Mouse (Mus musculus): ENCODE data around the gene Pcdh8. TPM values are rescaled to one million over a fixed set of nuclear protein-coding genes. Genes with fewer than 3 reads are reported as not detected.

Gene Pcdh8
- polyA plus RNA-seq, 1 experiment from 2014 or later: 0.50 TPM

DNA sequence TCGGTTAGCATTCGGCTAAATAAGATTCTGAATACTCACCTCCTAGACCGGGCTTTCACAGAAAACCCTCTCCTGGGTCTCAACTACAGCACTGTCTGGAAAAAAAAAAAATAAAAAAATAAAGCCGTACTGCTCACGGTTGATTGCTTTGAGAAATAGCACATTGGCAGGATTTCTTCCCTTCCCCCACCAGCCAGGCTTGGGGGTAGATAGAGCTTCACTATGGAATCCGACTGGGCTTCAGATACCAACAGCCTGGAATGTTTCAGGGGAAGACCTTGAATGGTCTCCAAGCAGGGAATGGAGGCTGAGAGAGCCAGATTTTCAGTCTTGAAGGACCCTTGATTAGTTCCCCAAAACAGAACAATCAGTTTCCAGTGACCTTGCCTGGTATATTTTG is 34.3 kb downstream of the Pcdh8 start:
- no peak for DNase-seq (ENCODE audit: low spot score)
- Histone ChIP-seq H3K27me3 (ENCODE audit: insufficient read depth, poor library complexity, severe bottlenecking) (no peaks in the 10 kb centered on the region), H3K36me3 (no peaks in the 10 kb centered on the region), H3K4me3 (no peak overlapping the region), H3K4me1 (no peaks in the 10 kb centered on the region; the same call in 1 of the 2 replicates), H3K27ac (no peak overlapping the region), H3K9me3 (no peaks in the 10 kb centered on the region)
- 56% methylated on average over 6 of the region's 6 CpGs for WGBS

DNA sequence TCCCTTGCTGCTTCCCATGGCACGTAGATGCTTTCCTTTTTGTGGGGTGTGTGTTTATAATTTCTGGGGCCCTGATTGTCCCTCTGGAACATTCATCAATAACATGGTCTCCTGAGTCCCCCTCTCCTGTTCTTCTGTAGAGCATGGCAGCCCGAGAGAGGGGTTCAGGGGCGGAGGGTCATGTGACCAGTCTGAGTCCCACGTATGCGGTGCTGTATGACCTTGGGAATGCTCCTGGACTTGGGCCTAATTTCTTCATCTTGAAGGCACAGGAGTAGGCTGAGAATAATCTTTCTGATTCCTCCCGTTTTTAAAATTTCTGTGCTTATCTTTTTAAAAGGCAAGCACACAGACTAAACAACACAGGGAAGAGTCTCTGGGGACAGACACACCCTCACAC is 37.6 kb downstream of the Pcdh8 start:
- Histone ChIP-seq H3K27me3 (ENCODE audit: insufficient read depth, poor library complexity, severe bottlenecking) (no peaks in the 10 kb centered on the region), H3K36me3 (no peaks in the 10 kb centered on the region), H3K4me3 (no peak overlapping the region), H3K4me1 (no peaks in the 10 kb centered on the region; the same call in 1 of the 2 replicates), H3K27ac (no peak overlapping the region), H3K9me3 (no peaks in the 10 kb centered on the region)
- no peak for DNase-seq (ENCODE audit: low spot score)
- WGBS: 71% methylated on average over 6 of the region's 6 CpGs

DNA sequence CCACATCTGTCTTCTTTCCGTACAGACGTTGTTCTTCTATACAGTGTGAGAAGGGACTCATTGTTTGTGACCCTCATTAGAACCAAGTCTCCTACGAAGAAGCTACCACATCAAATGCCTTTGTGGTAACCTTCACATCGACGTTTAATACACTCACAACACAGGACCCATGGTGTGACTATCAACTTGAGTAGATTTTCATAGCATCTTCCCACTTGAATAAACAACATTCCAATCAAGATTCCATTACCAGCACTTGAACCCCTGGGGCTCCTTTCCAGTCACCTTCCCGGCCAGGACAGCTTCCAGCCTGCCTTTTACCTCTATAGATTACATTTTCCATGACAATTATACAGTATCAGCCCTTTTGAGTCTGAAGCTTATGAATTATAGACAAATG is 42.3 kb downstream of the Pcdh8 start:
- DNase-seq (ENCODE audit: low spot score): no peak
- H3K27me3 ChIP-seq (ENCODE audit: insufficient read depth, poor library complexity, severe bottlenecking): no peaks in the 10 kb centered on the region
- WGBS: 44% methylated on average over 6 of the region's 6 CpGs

DNA sequence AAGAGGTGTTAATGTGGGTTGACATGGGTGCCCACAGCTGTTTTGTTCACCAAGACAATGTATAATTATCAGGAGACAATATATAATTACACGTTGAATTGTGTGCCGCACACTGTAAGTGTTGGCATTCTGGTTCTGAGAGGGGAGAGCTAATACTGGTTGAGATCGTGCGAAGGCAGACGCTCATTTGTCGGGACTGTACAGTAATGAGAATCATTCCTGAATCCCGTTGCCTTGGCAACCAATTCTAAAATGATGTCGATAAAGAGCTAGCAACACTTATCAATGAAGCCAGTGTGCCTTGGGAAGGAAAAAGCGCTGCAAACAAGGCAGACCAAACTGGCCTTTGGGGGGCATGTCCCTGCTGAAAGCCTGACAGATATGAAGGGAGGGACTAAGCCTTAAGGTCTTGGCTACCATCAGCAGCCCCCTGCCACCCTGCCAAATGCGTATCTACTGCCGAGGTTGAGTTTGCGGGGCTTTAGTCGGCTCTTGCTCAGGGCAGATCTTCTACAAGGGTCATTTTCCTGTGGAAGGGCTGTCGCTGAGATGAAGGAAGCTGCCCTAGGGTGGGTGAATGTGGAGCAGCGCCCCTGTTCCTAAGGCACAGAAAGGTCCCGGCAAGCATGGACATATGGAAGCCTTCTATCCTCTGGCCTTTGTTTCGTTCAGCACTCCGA is 47.0 kb downstream of the Pcdh8 start:
- Histone ChIP-seq H3K4me3 (no peak overlapping the region), H3K4me1 (no peaks in the 10 kb centered on the region), H3K27ac (no peak overlapping the region), H3K9me3 (no peaks in the 10 kb centered on the region), H3K27me3 (ENCODE audit: insufficient read depth, poor library complexity, severe bottlenecking) (no peaks in the 10 kb centered on the region), H3K36me3 (no peaks in the 10 kb centered on the region)
- peak; percentile 63 for DNase-seq (ENCODE audit: low spot score)
- 79% methylated on average over 18 of the region's 18 CpGs for WGBS

More for the DNA sequence above, 42.3 kb downstream of the Pcdh8 start:
- no peaks in the 10 kb centered on the region for H3K4me1 ChIP-seq
- H3K9me3 ChIP-seq: no peaks in the 10 kb centered on the region
- no peak overlapping the region for H3K4me3 ChIP-seq
- no peaks in the 10 kb centered on the region for H3K36me3 ChIP-seq
- no peak overlapping the region for H3K27ac ChIP-seq

DNA sequence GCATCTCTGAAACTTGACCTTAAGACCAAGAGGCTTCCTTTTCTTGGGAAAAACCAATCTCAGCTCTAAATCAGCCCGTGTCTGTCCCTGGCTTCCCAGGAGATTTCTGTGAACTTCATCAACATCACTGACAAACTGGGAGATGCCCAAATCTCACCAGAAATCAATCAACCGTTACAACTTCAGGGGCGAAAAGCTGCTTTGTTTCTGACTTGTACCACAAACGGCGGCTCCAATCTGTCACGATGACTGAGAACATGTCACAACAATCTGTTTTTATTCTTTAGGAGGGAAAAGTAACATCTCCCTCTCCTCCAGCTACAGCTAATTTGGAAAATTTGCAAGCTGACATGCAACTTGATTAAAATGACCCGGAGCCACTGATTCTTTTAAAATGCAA is 48.9 kb downstream of the Pcdh8 start:
- no peaks in the 10 kb centered on the region for H3K36me3 ChIP-seq
- H3K4me1 ChIP-seq: no peaks in the 10 kb centered on the region
- WGBS: 73% methylated on average over 7 of the region's 7 CpGs
- H3K9me3 ChIP-seq: no peaks in the 10 kb centered on the region
- no peak overlapping the region for H3K4me3 ChIP-seq
- H3K27me3 ChIP-seq (ENCODE audit: insufficient read depth, poor library complexity, severe bottlenecking): no peaks in the 10 kb centered on the region
- DNase-seq (ENCODE audit: low spot score): no peak
- H3K27ac ChIP-seq: no peak overlapping the region

MicroRNAs within 50 kb of the gene (microRNA counts, 519-probe panel; counts per million panel counts)
- not detected for microRNA mmu-miR-759

Small RNA genes lying within 50 kb of the gene (microRNA-seq; reads per million reads assigned to microRNA genes)
- gene Mir759: not detected

Other genes with a start within 250 kb of the Pcdh8 start
- 106 and 123 TPM in 2 replicates for gene Sugt1, start 183.6 kb downstream of the Pcdh8 start, polyA plus RNA-seq (2016; fragmentation: Nextera tagmentation; extraction: Ambion mirVana)
- 1.7 and 2.9 TPM in 2 replicates for gene Cnmd, start 109.1 kb downstream of the Pcdh8 start, polyA plus RNA-seq (2016; fragmentation: Nextera tagmentation; extraction: Ambion mirVana)
- 0.09 TPM in 1 of 2 replicates, not detected in the other for gene Olfm4, start 212.8 kb upstream of the Pcdh8 start, polyA plus RNA-seq (2016; fragmentation: Nextera tagmentation; extraction: Ambion mirVana)